Mouse (Mus musculus) embryonic facial prominence, embryonic 15.5 days (tissue): ENCODE measurements around the gene Nod1. TPM values are rescaled to one million over a fixed set of nuclear protein-coding genes. Genes with fewer than 3 reads are reported as not detected.

Experiments used
- ATAC-seq: fragments of 200-750 bp; cut with Nextera tagmentation; 2 replicates; pipeline ENCODE4 v1.8.0; 2017; ENCODE audit warnings: low read depth, moderate TSS enrichment; ENCODE audit not compliant: insufficient number of reproducible peaks, low FRiP score, low TSS enrichment
- H3K27ac ChIP-seq: fragments of 300-500 bp; sonication (generic); replicated peaks from 2 replicates; pipeline ENCODE4 v1.5.1; 2015; ENCODE audit warnings: mild to moderate bottlenecking, inconsistent platforms
- H3K27me3 ChIP-seq: fragments of 300-500 bp; sonication (generic); 2 replicates; pipeline ENCODE4 v1.6.1; 2015; ENCODE audit warnings: inconsistent platforms
- H3K36me3 ChIP-seq: fragments of 300-500 bp; sonication (generic); 2 replicates; pipeline ENCODE4 v1.6.1; 2015; ENCODE audit warnings: mild to moderate bottlenecking, inconsistent platforms
- H3K4me1 ChIP-seq: fragments of 300-500 bp; sonication (generic); 2 replicates; pipeline ENCODE4 v1.6.1; 2015; ENCODE audit warnings: inconsistent platforms
- H3K4me2 ChIP-seq: fragments of 300-500 bp; sonication (generic); replicated peaks from 2 replicates; pipeline ENCODE4 v1.6.1; 2015; ENCODE audit warnings: mild to moderate bottlenecking, inconsistent platforms
- H3K4me3 ChIP-seq: fragments of 300-500 bp; sonication (generic); replicated peaks from 2 replicates; pipeline ENCODE4 v1.5.1; 2015; ENCODE audit warnings: mild to moderate bottlenecking, inconsistent platforms
- H3K9ac ChIP-seq: fragments of 300-500 bp; sonication (generic); 2 replicates; pipeline ENCODE4 v1.6.1; 2015; ENCODE audit warnings: inconsistent platforms
- H3K9me3 ChIP-seq: fragments of 300-500 bp; sonication (generic); replicated peaks from 2 replicates; pipeline ENCODE4 v1.6.1; 2016; ENCODE audit warnings: inconsistent platforms
- WGBS: fragments of 180-500 bp; shearing (Covaris S2); methylation state at CpG from one replicate; pipeline ENCODE4 v1.1.7; 2015; 5-methylcytosine and 5-hydroxymethylcytosine counted together
- polyA plus RNA-seq: library from polyadenylated mRNA; unstranded; fragments of >200 nt; fragmentation: Nextera tagmentation; extraction: Ambion mirVana; gene quantifications from 2 replicates; pipeline ENCODE4 v1.2.1, GENCODE M21; 2015

Nod1 gene
- polyA plus RNA-seq, 1 experiment from 2014 or later, result 10.6 TPM

DNA sequence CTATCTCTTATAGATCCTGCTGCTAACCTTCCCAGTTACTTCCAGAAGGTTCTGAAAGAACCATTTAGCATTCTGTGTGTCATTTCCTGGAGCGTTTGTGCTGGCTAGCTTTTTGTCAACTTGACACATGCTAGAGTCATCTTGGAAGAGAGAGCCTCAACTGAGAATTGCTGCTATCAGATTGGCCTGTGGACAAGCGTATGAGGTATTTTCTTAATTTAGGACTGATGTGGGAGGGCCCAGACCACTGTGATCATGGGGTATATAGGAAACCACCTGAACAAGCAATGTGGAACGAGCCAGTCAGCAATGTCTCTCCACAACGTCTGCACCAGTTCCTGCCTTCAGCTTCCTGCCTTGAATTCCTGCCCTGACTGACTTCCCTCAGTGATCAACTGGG, 31.1 kb upstream of the Nod1 start:
- Histone ChIP-seq H3K4me1 (no peaks in the 10 kb centered on the region), H3K36me3 (no peaks in the 10 kb centered on the region), H3K27me3 (no peaks in the 10 kb centered on the region), H3K4me2 (no peak overlapping the region), H3K9ac (no peak overlapping the region), H3K4me3 (no peak overlapping the region), H3K27ac (no peak overlapping the region), H3K9me3 (no peaks in the 10 kb centered on the region)
- WGBS, result 64% methylated on average over 4 of the region's 4 CpGs
- no peak for ATAC-seq

- no peak overlapping the region for H3K27ac ChIP-seq
- H3K9ac ChIP-seq, result no peak overlapping the region
- H3K36me3 ChIP-seq, result no peaks in the 10 kb centered on the region
- H3K27me3 ChIP-seq, result no peaks in the 10 kb centered on the region
- no peaks in the 10 kb centered on the region for H3K9me3 ChIP-seq
- no peaks in the 10 kb centered on the region for H3K4me1 ChIP-seq
- no peak overlapping the region for H3K4me3 ChIP-seq
- no peak overlapping the region for H3K4me2 ChIP-seq
- no peak for ATAC-seq
- 61% methylated on average over 4 of the region's 4 CpGs for WGBS
These were observed 30.0 kb upstream of the Nod1 start for GRCm38 (mm10) chr6:55002438-55002837.

DNA sequence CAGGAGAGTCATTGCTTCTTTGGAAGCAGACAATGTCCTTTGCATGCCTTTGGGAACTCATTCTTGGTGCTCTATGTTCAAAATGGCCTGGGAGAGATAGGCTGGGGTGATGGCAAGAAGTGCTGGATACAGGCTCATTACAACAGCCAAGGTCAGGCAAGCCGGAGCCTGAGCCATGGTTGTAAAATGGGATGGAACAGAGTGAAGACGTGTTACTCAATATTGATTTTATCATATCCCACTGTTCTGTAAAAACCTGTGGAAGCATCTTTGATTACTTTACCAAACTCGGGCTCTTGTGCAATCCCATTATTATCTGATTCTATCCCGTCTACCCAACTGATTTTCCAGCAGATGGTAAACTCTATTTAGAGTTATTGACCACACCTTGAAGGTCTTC, 28.9 kb upstream of the Nod1 start:
- Histone ChIP-seq H3K36me3 (no peaks in the 10 kb centered on the region), H3K27ac (no peak overlapping the region), H3K4me2 (no peak overlapping the region), H3K4me1 (no peaks in the 10 kb centered on the region), H3K4me3 (no peak overlapping the region), H3K9ac (no peak overlapping the region), H3K9me3 (no peaks in the 10 kb centered on the region), H3K27me3 (no peaks in the 10 kb centered on the region)
- ATAC-seq, result no peak
- 72% methylated on average over 4 of the region's 4 CpGs for WGBS

DNA sequence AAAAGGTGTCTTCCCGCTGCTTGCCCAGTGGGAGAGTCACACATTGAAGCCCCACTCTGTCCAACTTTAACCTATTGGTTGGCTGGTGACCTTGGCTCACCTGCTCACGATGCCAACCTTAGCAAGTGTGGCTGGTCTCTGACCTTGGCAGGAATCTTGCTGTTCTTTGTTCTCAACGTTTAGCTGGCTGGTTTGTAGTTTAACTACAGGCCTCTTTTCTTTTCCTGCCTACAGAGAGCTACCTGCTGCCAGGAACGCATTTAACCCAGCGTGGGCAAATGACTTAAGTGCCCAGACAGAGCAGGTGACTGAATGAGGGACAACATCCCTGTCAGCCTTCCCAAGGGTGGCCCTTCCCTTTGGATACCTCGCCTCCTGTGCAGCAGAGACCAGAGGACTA, 25.3 kb upstream of the Nod1 start:
- no peaks in the 10 kb centered on the region for H3K9me3 ChIP-seq
- no peak overlapping the region for H3K4me2 ChIP-seq
- no peak overlapping the region for H3K27ac ChIP-seq
- H3K9ac ChIP-seq, result no peak overlapping the region
- no peaks in the 10 kb centered on the region for H3K36me3 ChIP-seq
- H3K4me1 ChIP-seq, result peaks cover 7% of the 10 kb centered on the region
- WGBS, result 81% methylated on average over 6 of the region's 6 CpGs
- no peaks in the 10 kb centered on the region for H3K27me3 ChIP-seq
- no peak overlapping the region for H3K4me3 ChIP-seq
- ATAC-seq, result no peak

DNA sequence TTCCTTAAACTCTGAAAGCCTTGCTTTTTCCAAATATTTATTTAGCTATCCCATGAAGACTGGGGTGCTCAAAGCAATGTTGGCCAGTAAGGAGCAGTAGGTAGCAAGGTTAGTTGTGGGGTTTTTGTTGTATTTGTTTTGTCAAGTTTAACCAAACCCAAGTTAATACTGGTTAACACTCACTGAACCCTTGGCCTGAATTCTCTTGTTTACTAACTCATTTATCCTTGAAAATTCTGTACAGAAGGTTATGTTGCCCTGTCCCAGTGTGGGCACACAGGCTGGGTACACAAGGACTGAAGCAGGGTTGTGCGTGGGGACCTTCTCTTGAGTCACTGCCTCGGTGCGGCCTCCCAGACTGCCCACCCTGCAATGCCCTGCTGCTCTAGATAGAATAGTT, 23.9 kb upstream of the Nod1 start:
- no peaks in the 10 kb centered on the region for H3K27me3 ChIP-seq
- no peak overlapping the region for H3K4me2 ChIP-seq
- H3K9ac ChIP-seq, result no peak overlapping the region
- peaks cover 12% of the 10 kb centered on the region for H3K4me1 ChIP-seq
- no peak overlapping the region for H3K27ac ChIP-seq
- no peaks in the 10 kb centered on the region for H3K36me3 ChIP-seq
- ATAC-seq, result no peak
- WGBS, result 84% methylated on average over 3 of the region's 3 CpGs
- no peaks in the 10 kb centered on the region for H3K9me3 ChIP-seq
- no peak overlapping the region for H3K4me3 ChIP-seq

GRCm38 (mm10) chr6:54992734-54993260, 20.4 kb upstream of the Nod1 start, which contains the start of gene Ggct:
Ggct (minus strand) TSS chr6:54992950.
- peaks cover 12% of the 10 kb centered on the region for H3K4me1 ChIP-seq
- peak within 1 kb of the TSS; percentile 59 for H3K4me3 ChIP-seq
- ATAC-seq, result peak; percentile 100

DNA sequence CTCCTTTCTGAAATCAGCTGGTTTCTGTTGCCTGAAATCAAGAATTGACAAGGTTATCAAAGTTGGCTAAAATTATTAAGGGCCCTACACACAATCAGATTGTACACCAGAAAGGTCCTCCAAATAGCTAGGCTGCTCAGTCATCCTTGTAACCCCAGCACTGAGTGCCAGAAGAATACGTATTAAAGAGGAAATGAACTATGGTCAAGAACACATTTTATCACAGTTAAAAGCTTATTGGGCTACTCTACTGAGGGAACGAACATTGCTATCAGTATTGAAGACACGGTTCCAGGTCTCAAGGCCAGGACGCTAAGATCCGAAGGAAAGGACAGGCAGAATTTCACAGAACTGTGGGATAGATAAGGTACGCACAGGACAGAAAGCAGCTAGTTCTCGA, 19.7 kb upstream of the Nod1 start:
- Histone ChIP-seq H3K4me1 (peaks cover 12% of the 10 kb centered on the region), H3K36me3 (no peaks in the 10 kb centered on the region), H3K9me3 (no peaks in the 10 kb centered on the region), H3K27me3 (no peaks in the 10 kb centered on the region), H3K4me2 (peak overlapping the region; percentile 93), H3K9ac (peak overlapping the region; percentile 18; the same call in 1 of the 2 replicates), H3K4me3 (peak overlapping the region; percentile 59), H3K27ac (no peak overlapping the region)
- WGBS, result 3% methylated on average over 7 of the region's 7 CpGs
- no peak for ATAC-seq

More at GRCm38 (mm10) chr6:54992734-54993260, 20.4 kb upstream of the Nod1 start, which contains the start of gene Ggct:
- Histone ChIP-seq H3K27ac (no peak within 1 kb of the TSS), H3K36me3 (no peaks in the 10 kb centered on the region), H3K9ac (peak within 1 kb of the TSS; percentile 18; the same call in 1 of the 2 replicates), H3K4me2 (peak within 1 kb of the TSS; percentile 93), H3K27me3 (no peaks in the 10 kb centered on the region), H3K9me3 (no peaks in the 10 kb centered on the region)
- under 1% methylated on average over 41 of the region's 41 CpGs for WGBS

DNA sequence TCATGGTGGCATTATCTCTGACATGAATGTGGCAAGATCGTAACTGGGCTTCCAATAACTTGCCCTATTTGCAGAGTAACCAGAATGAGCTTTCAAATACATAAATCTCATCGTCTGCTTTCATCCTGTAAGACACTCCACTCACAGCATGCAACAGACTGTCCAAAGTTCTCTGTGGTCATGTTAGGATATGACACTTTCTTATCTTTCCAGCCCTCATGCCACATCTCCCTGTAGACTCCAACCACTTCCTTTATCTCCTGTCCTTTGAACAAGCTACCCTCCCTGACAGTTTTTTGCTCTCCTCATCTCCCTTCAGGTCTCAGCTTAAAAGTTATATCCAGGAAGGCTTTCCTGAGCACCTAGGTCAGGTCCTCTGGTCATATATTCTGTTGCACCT, 18.8 kb upstream of the Nod1 start:
- H3K9ac ChIP-seq, result no peak overlapping the region
- no peaks in the 10 kb centered on the region for H3K27me3 ChIP-seq
- no peaks in the 10 kb centered on the region for H3K9me3 ChIP-seq
- H3K4me1 ChIP-seq, result peaks cover 12% of the 10 kb centered on the region
- no peak overlapping the region for H3K4me3 ChIP-seq
- no peak overlapping the region for H3K27ac ChIP-seq
- WGBS, result 78% methylated on average over 2 of the region's 2 CpGs
- H3K36me3 ChIP-seq, result no peaks in the 10 kb centered on the region
- no peak for ATAC-seq
- H3K4me2 ChIP-seq, result no peak overlapping the region

GRCm38 (mm10) chr6:54988141-54988540, 15.7 kb upstream of the Nod1 start:
- no peak for ATAC-seq
- Histone ChIP-seq H3K4me3 (no peak overlapping the region), H3K27ac (no peak overlapping the region), H3K36me3 (no peaks in the 10 kb centered on the region), H3K4me1 (peaks cover 9% of the 10 kb centered on the region), H3K9me3 (no peaks in the 10 kb centered on the region), H3K4me2 (no peak overlapping the region), H3K27me3 (no peaks in the 10 kb centered on the region), H3K9ac (no peak overlapping the region)
- WGBS, result 83% methylated on average over 6 of the region's 6 CpGs

DNA sequence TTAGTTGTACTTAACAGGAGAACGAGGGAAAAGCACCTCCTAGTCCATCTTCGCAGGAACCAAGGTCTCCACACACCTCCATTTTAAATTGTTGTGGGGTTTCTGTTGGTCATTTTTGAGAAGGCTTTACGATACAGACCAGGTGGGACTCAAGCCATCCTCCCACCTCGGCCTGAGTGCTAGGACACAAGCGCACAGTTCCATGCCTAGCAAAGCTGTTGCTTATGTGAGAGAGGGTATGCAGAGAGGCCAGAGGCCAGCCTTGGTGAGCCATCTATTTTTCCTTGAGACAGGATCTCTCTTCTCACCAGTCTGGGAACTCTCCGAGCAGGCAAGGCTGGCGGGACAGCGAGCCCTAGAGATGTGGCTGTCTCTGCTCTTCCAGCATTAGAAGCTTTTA, 11.7 kb upstream of the Nod1 start:
- ATAC-seq, result no peak
- Histone ChIP-seq H3K36me3 (no peaks in the 10 kb centered on the region), H3K4me2 (no peak overlapping the region), H3K27me3 (no peaks in the 10 kb centered on the region), H3K4me1 (no peaks in the 10 kb centered on the region), H3K27ac (no peak overlapping the region), H3K9ac (no peak overlapping the region), H3K4me3 (no peak overlapping the region), H3K9me3 (no peaks in the 10 kb centered on the region)
- whole genome bisulfite sequencing, result 93% methylated on average over 8 of the region's 8 CpGs

DNA sequence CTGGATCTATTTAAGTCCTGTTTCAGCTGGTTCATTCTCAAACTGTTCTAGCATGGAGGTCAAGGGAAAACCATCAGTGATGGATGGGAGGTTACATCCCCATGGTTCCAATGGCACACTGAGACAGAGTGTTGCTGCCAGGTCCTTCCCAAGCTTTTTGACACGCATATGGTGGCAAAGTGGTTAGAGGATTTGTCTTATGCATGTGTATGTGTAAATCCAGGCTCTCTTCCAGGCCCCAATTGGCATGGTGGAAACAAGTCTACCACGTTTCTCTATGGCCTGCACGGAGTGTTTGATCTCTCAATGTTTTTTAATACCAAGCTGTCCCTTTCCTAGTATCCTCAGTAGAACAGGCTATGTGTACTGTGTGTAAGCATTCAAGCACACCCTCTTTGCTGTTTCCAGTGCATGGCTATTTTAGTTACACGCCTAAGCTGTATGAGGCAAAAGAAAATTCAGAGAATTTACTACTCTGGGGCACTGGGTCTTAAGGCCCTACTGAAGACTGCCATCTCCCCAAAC, 11.2 kb upstream of the Nod1 start:
- WGBS, result 90% methylated on average over 4 of the region's 4 CpGs
- ATAC-seq, result no peak

DNA sequence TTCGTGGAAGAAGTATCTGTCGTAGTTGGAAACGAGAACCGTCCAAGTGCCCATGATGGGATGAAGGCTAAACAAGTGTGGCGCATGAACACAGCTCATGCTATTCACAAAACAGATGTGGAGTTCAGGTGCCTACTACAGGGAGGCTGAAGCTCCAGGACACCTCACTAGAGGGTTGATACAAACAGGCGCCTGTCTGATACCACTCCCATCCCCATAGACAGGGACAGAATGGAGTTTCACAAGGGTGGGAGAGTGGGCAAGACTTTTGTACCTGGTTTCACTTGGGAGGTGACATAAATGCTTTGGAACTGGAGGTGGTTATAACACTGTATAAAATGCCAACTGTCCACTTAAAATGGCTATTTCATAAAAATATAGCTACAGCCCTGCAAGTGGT, 7.0 kb upstream of the Nod1 start:
- H3K4me2 ChIP-seq, result no peak overlapping the region
- no peak overlapping the region for H3K27ac ChIP-seq
- no peak overlapping the region for H3K9ac ChIP-seq
- H3K4me1 ChIP-seq, result no peaks in the 10 kb centered on the region
- no peak for ATAC-seq
- H3K27me3 ChIP-seq, result no peaks in the 10 kb centered on the region
- no peaks in the 10 kb centered on the region for H3K9me3 ChIP-seq
- no peak overlapping the region for H3K4me3 ChIP-seq
- no peaks in the 10 kb centered on the region for H3K36me3 ChIP-seq
- 89% methylated on average over 6 of the region's 6 CpGs for WGBS

More for the DNA sequence above, 11.2 kb upstream of the Nod1 start:
- no peak overlapping the region for H3K27ac ChIP-seq
- H3K27me3 ChIP-seq, result no peaks in the 10 kb centered on the region
- H3K4me3 ChIP-seq, result no peak overlapping the region
- no peaks in the 10 kb centered on the region for H3K4me1 ChIP-seq
- no peaks in the 10 kb centered on the region for H3K36me3 ChIP-seq
- H3K4me2 ChIP-seq, result no peak overlapping the region
- no peaks in the 10 kb centered on the region for H3K9me3 ChIP-seq
- no peak overlapping the region for H3K9ac ChIP-seq
